Mouse (Mus musculus): ENCODE data around the gene Fsd2. TPM values are rescaled to one million over a fixed set of nuclear protein-coding genes. Genes with fewer than 3 reads are reported as not detected.
A peak's percentile ranks its signal among the peaks of the same experiment; 100 is the strongest.

Fsd2 gene
- polyA plus RNA-seq, 1 experiment, result 0.26 TPM

- WGBS, result 34% methylated on average over 2 of the region's 2 CpGs
- Histone ChIP-seq H3K27me3 (ENCODE audit: control insufficient read depth, insufficient read depth, low read length) (no peaks in the 10 kb centered on the region), H3K27ac (ENCODE audit: insufficient read depth, low read length) (no peak overlapping the region), H3K4me3 (replicated peaks; ENCODE audit: insufficient read depth, low read depth, low read length) (no peak overlapping the region), H3K4me1 (ENCODE audit: control insufficient read depth, insufficient read depth, low read length) (no peaks in the 10 kb centered on the region)
- TF ChIP-seq CTCF (IDR thresholded peaks at IDR 0.05; ENCODE audit: borderline replicate concordance, insufficient read depth, low read depth, low read length) (no peak), POLR2A (IDR thresholded peaks at IDR 0.05; ENCODE audit: borderline replicate concordance, insufficient read depth, low read length) (no peak)
- DNase-seq, result no peak
Observed at GRCm38 (mm10) chr7:81539565-81539964, 27.2 kb downstream of the Fsd2 start.

- 92% methylated on average over 2 of the region's 2 CpGs for WGBS
- TF ChIP-seq CTCF (IDR thresholded peaks at IDR 0.05; ENCODE audit: borderline replicate concordance, insufficient read depth, low read depth, low read length) (no peak), POLR2A (IDR thresholded peaks at IDR 0.05; ENCODE audit: borderline replicate concordance, insufficient read depth, low read length) (no peak)
- no peak for DNase-seq
Observed at GRCm38 (mm10) chr7:81538070-81538675, 28.6 kb downstream of the Fsd2 start.

GRCm38 (mm10) chr7:81536478-81536877, 30.3 kb downstream of the Fsd2 start:
- Histone ChIP-seq H3K4me1 (ENCODE audit: control insufficient read depth, insufficient read depth, low read length) (no peaks in the 10 kb centered on the region), H3K27ac (ENCODE audit: insufficient read depth, low read length) (no peak overlapping the region), H3K4me3 (replicated peaks; ENCODE audit: insufficient read depth, low read depth, low read length) (no peak overlapping the region), H3K27me3 (ENCODE audit: control insufficient read depth, insufficient read depth, low read length) (no peaks in the 10 kb centered on the region)
- WGBS, result 57% methylated on average over 4 of the region's 4 CpGs
- no peak for DNase-seq
- no peak for TF ChIP-seq POLR2A (IDR thresholded peaks at IDR 0.05; ENCODE audit: borderline replicate concordance, insufficient read depth, low read length)
- no peak for TF ChIP-seq CTCF (IDR thresholded peaks at IDR 0.05; ENCODE audit: borderline replicate concordance, insufficient read depth, low read depth, low read length)

More at GRCm38 (mm10) chr7:81538070-81538675, 28.6 kb downstream of the Fsd2 start:
- H3K27me3 ChIP-seq (ENCODE audit: control insufficient read depth, insufficient read depth, low read length), result no peaks in the 10 kb centered on the region
- no peak overlapping the region for H3K27ac ChIP-seq (ENCODE audit: insufficient read depth, low read length)
- H3K4me3 ChIP-seq (replicated peaks; ENCODE audit: insufficient read depth, low read depth, low read length), result no peak overlapping the region
- no peaks in the 10 kb centered on the region for H3K4me1 ChIP-seq (ENCODE audit: control insufficient read depth, insufficient read depth, low read length)

- DNase-seq, result no peak
- Histone ChIP-seq H3K27me3 (ENCODE audit: control insufficient read depth, insufficient read depth, low read length) (no peaks in the 10 kb centered on the region), H3K4me1 (ENCODE audit: control insufficient read depth, insufficient read depth, low read length) (no peaks in the 10 kb centered on the region), H3K4me3 (replicated peaks; ENCODE audit: insufficient read depth, low read depth, low read length) (no peak overlapping the region), H3K27ac (ENCODE audit: insufficient read depth, low read length) (no peak overlapping the region)
- no peak for TF ChIP-seq CTCF (IDR thresholded peaks at IDR 0.05; ENCODE audit: borderline replicate concordance, insufficient read depth, low read depth, low read length)
- TF ChIP-seq POLR2A (IDR thresholded peaks at IDR 0.05; ENCODE audit: borderline replicate concordance, insufficient read depth, low read length), result no peak
- WGBS, result 88% methylated on average over 1 of the region's 1 CpGs
Observed at GRCm38 (mm10) chr7:81531462-81531861, 35.3 kb downstream of the Fsd2 start.

DNA sequence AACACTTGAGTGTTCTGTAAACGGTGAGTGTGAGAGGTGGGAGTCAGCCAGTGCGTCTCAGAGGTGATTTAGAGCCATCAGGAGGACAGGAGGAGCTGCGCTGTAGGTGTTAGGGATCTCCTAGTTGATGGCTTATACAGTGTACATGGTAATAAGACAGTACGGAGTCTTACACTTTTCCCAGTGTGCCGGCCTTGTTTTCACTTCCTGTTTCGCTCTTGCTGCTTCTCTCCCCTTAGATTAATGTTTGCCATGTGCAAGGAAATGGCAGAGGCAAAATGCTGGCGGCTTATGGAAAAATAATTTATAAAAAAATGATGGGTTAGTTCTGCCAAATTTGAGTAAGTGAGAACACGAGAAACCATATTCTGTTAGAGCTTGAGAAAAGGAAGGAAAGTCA, 37.8 kb downstream of the Fsd2 start:
- H3K27ac ChIP-seq (ENCODE audit: insufficient read depth, low read length), result no peak overlapping the region
- no peak for TF ChIP-seq POLR2A (IDR thresholded peaks at IDR 0.05; ENCODE audit: borderline replicate concordance, insufficient read depth, low read length)
- TF ChIP-seq CTCF (IDR thresholded peaks at IDR 0.05; ENCODE audit: borderline replicate concordance, insufficient read depth, low read depth, low read length), result no peak
- H3K27me3 ChIP-seq (ENCODE audit: control insufficient read depth, insufficient read depth, low read length), result no peaks in the 10 kb centered on the region
- 0 out of 2 replicates have a peak, but pooled peaks cover 3% of the 10 kb centered on the region for H3K4me1 ChIP-seq (ENCODE audit: control insufficient read depth, insufficient read depth, low read length)
- no peak for DNase-seq
- H3K4me3 ChIP-seq (replicated peaks; ENCODE audit: insufficient read depth, low read depth, low read length), result no peak overlapping the region
- 91% methylated on average over 8 of the region's 8 CpGs for WGBS

GRCm38 (mm10) chr7:81523663-81524017, 43.1 kb downstream of the Fsd2 start:
- Histone ChIP-seq H3K4me1 (ENCODE audit: control insufficient read depth, insufficient read depth, low read length) (peaks cover 3% of the 10 kb centered on the region; the same call in 1 of the 2 replicates), H3K4me3 (replicated peaks; ENCODE audit: insufficient read depth, low read depth, low read length) (peak overlapping the region; percentile 90), H3K27me3 (ENCODE audit: control insufficient read depth, insufficient read depth, low read length) (no peaks in the 10 kb centered on the region), H3K27ac (ENCODE audit: insufficient read depth, low read length) (no peak overlapping the region)
- TF ChIP-seq POLR2A (IDR thresholded peaks at IDR 0.05; ENCODE audit: borderline replicate concordance, insufficient read depth, low read length) (no peak), CTCF (IDR thresholded peaks at IDR 0.05; ENCODE audit: borderline replicate concordance, insufficient read depth, low read depth, low read length) (no peak)
- no peak for DNase-seq
- 4% methylated on average over 13 of the region's 13 CpGs for WGBS

DNA sequence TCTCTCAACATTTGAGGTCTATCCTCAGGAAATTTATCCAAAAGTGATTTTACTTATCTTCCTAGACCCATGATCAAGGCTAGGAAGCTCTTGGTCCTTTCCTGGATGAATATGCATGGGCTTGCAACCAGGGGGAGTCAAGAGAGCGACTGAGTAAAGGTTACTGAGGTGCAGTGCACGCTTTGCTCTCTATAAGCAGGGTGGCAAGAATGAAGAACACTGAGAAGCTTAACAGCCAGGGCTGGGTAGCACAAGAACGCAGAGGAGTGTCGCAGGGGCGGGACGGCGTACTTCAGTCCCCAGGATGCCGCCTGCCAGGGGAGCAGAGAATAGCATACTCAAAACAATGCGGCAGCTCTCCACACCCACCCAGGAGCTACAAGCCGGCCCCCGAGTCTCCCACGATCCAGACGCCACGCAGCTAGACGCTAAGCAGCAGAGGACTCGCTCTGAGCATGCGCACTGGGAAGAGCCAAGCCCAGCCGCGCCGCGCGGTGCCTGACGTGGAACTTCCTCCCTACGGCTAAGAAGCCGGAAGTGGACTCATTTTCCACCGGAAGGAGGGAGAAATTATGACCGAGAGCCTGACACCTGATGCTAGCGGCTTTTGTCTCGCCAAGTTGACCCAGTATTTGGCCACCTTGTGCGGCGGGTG, 43.6 kb downstream of the Fsd2 start:
- WGBS, result under 1% methylated on average over 31 of the region's 31 CpGs
- no peak for TF ChIP-seq CTCF (IDR thresholded peaks at IDR 0.05; ENCODE audit: borderline replicate concordance, insufficient read depth, low read depth, low read length)
- peak; percentile 98 for TF ChIP-seq POLR2A (IDR thresholded peaks at IDR 0.05; ENCODE audit: borderline replicate concordance, insufficient read depth, low read length)
- Histone ChIP-seq H3K27ac (ENCODE audit: insufficient read depth, low read length) (peak overlapping the region; percentile 62), H3K27me3 (ENCODE audit: control insufficient read depth, insufficient read depth, low read length) (no peaks in the 10 kb centered on the region), H3K4me1 (ENCODE audit: control insufficient read depth, insufficient read depth, low read length) (peaks cover 3% of the 10 kb centered on the region; the same call in 1 of the 2 replicates), H3K4me3 (replicated peaks; ENCODE audit: insufficient read depth, low read depth, low read length) (peak overlapping the region; percentile 90)
- peak; percentile 91 to 92 for DNase-seq

Measured in cerebellum, adult 2 months (tissue).